Mouse (Mus musculus) monocyte, adult 2 months (primary cell): ENCODE measurements around the gene Atg4a-ps.
"Not testable (repeated sequence)": the region's sequence is repeated elsewhere in the genome, so short reads cannot be mapped to it uniquely, and the experiment has no call there.

ENCODE experiments used
- DNase-seq, 2 experiments: peaks; one replicate each; pipeline ENCODE4 v3.0.0; 2022; ENCODE audit warnings: low spot score in 2 of 2, low read depth in 1 of 2

Atg4a-ps gene

DNA sequence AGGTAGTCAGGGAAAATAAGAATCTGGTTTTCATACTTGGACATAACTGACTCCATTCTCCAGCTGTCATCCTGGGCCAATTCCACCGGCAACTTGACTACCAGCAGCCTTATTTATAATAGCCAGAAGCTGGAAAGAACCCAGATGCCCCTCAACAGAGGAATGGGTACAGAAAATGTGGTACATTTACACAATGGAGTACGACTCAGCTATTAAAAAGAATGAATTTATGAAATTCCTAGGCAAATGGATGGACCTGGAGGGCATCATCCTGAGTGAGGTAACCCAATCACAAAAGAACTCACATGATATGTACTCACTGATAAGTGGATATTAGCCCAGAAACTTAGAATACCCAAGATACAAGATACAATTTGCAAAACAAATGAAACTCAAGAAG, at the start of gene Atg4a-ps:
Atg4a-ps (minus strand) TSS at position 101 of the 400 bp plus-strand sequence.
- DNase-seq: not testable (repeated sequence)

DNA sequence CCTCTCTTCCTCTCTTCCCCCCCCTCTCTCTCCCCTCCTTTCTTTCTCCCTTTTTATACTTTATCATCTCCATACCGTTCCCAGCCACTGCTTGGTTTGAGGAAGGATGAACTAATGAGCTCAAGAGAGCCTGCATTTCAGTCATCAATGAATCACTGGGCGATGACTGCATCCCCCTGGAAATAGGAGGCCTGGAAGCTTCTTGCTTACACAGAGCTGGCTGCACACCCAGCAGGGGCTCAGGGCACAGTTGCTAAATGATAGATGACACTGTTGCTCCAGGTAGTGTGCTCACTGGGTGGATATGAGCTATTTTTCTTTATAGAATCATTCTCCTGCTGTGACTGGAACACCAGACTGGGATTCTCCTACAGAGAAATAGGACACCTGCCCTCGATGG, 49.7 kb upstream of the Atg4a-ps start:
- no peak for DNase-seq

DNA sequence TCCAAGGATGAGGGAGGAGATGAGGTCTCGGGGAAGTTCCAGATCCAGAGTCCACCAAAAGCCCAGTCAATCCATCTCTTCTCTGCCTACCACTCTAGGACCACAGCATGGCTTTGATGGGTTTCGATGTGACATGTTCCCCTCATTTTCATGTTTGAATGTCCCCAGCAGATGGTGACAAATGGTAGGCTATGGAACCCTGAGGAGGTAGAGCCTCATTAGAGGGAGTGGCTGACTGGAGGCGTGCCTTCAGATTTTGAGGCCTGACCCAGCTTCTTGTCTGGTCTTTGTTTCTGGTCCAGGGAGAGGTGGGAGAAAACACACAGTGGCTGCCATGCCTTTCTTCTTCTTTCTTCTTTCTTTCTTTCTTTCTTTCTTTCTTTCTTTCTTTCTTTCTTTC, 44.6 kb upstream of the Atg4a-ps start:
- no peak for DNase-seq

DNA sequence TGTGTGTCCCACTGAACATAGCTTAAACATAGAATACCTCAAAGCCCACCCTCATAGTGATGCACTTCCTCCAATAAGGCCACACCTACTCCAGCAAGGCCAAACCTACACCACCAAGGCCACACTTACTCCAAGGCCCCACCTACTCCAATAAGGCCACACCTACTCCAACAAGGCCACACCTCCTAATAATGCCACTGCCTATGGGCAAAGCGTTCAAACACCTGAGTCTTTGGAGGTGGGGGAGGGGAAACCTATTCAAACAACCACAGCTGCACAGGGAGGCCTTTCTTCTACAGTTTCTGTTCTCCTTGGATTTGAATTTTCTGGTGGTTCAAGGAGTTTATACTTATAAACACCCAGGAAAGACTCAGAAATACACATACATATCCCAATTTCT, 43.2 kb upstream of the Atg4a-ps start:
- no peak for DNase-seq

DNA sequence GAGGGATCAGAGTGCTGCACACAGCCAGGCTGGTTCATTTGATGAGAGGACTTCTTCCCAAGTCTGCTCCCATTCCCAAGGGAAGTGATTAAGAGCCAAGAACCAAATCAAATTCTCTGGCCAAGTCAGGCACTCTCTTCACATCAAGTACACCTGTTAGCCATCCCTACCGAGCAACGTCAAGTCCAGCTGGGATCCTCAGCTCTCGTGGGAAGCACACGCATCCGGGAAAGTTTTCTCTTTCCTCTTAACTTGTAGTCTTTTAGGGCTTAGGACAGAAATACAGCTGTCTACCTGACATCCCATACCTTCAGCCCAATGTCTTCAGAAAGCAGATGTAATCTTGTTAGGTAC, 38.1 kb upstream of the Atg4a-ps start:
- no peak for DNase-seq

DNA sequence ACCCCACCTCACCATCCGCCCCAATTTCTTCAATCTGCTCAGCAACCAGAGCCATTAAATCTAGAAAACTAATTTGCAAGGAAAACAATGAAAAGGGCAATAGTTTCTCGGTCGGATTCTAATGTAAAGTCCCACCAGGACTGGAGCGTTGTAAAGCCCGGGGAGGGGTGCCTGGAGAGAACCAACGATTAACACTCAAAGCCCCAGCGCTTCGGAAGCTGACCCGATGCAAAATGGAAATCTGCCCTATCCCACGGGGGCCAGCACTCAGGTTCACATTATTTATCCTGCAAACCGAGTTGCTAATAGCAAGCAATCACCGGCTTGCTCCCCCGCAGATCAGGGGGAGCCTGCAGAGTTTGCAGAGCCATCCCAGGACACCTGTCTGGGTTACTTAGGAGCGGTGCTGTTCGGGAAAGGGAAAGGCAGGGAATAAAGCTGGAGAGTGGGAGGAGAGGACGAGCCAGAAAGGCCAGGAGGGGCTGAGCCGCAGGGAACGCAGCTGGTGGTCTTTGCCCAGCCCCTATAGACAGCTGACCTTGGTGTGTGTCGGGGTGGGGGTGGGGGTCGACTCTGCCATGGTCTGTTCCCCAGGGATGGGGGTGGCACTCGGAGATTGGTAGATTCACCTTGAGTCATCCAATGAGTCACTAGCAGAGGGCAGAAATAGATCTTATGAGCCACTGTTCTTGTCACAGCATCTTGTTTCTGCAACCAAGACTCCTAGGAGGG, 37.5 kb upstream of the Atg4a-ps start:
- no peak for DNase-seq

DNA sequence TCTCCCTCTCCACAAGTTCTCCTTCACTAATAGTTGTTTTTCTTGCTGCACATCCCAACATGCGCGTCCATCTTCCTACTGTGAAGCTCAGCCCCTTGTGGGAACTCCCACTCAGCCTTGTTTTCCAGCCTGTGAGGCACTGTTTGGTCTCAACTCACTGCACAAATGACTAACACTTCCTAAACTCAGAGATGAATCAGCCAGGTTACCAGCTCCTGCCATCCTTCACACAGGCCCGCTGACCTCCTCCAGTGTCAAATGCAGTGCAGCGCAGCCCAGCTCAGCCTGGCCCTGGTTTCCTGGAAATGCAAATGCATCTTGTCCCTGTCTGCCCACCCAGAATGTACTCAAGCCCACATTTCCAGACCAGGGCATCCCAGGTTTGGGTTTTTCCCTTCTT, 36.6 kb upstream of the Atg4a-ps start:
- DNase-seq: no peak

DNA sequence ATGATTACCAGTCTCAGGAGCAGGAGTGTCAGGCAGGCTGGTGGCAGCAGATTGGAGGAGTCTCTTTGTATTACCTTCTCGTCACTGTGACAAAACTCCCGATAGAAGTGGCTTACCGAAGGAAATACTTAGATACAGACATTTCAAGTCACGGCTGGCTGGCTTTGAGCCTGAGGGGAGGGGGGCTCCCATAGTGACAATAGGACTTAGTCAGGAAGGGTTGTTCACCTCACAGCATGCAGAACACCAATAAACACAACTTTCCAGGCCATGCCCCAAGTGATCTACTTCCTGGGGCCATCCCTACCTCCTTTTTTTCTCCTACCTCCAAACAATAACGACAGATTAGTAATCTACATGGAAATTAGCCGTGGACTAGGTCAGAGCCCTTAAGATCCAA, 32.9 kb upstream of the Atg4a-ps start:
- no peak for DNase-seq

DNA sequence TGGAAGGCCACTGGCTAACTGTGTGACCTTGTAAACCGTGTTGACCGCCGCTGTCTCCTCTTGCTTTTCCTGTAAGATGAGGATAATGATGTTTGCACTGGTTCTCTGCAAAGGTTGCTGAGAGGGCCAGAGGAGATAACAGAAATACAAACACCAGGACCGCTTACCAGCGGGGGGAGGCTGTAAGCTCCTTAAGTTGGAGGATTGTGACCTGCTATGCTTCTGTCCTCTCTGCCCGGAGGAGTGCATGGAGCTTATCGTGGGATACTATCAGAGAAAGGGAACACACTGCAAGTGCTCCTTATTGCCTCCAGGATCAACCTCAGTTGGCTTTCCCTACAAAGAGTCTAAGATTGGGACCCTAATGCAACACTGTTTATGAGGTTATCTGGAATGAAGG, 26.8 kb upstream of the Atg4a-ps start:
- no peak for DNase-seq

DNA sequence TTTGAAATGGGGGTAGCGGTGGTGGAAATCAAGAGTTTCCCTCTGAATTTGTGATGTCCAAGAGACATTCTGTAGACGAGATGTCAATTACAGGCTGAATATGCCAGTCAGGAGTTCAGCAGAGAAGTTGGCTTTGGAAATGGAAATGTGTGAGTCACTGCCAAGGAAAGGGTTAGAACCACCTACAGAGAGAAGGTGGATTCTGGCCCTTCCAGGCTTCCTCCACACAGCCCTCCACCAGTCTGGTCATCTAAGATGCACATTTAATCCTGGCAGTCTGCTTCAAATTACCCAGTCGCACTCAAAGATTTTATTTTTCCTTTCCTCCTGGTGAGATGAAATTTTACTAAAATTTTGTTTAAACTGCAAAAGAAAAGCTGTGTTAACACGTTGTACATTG, 26.2 kb upstream of the Atg4a-ps start:
- no peak for DNase-seq

DNA sequence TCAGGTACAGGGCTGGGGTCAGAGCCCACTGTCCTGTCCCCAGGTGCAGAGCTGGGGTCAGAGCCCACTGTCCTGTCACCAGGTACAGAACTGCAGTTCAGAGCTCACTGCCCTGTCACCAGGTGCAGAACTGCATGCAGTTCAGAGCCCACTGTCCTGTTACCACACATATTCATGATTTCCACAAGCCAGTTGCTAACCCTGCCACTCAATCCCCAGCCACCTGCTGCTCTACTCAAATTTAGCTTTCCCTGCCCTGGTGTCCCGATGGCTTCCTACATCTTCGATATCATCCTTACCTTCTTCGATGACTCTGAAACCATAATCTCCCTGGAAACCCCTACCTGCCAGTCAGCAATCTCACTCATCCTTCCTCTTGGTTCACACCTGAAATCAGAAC, 17.5 kb upstream of the Atg4a-ps start:
- DNase-seq: no peak

DNA sequence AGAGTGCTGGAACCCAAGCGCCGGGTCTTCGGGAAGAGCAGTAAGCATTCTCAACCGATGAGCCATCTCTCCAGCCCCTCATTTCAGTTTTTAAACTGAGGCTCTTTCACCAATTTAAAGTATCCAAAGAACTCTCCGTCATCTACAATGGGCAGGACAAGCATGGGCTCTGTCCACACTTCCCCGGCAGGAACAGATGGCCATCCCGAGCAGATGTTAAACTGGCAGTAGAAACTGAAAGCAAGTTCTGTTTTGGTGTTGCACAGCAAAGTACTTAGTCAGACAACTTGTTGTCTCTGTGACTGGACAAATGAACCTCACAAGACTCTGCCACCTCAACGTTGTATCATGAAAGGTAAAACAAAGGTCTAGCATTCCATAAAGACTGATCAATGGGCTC, 15.8 kb upstream of the Atg4a-ps start:
- DNase-seq: no peak

DNA sequence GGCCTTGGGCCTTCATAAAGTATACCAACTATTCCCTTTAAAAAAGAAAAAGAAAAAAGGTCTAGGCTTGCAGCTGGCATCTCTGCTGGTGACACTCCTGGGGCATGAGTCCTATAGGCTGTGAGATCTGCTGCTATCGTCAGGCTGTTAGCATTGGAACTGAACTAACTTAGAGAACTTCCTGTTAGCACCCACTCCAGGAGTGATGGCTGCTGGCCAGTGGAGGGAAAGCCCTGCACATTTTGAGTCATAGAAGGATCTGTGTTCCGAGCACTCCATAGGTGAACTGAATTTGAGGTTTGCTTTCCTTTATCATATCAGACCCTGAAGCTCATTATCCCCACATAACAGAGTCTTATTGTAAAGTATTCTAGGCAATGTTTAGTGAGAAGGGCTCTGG, 14.1 kb upstream of the Atg4a-ps start:
- no peak for DNase-seq

DNA sequence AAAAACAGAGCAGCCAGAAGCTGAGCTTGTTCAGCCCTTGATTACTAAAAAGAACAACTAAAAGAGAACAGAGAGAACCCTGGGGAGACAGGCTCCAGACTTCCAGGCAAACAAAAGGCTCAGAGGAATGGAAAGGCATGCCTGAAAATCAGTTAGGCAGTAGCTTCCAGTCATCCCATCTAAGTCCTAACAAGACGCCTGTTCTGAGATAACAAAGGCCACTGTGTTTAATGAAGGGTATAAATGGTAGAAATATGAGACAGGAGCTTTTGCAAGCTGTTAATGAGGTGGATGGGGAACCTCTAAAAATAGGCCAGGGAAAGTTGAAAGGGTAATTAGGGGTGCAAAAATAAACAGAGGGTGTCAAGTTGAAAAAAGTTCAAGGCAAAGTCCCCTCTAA, 4.5 kb upstream of the Atg4a-ps start:
- DNase-seq: no peak

DNA sequence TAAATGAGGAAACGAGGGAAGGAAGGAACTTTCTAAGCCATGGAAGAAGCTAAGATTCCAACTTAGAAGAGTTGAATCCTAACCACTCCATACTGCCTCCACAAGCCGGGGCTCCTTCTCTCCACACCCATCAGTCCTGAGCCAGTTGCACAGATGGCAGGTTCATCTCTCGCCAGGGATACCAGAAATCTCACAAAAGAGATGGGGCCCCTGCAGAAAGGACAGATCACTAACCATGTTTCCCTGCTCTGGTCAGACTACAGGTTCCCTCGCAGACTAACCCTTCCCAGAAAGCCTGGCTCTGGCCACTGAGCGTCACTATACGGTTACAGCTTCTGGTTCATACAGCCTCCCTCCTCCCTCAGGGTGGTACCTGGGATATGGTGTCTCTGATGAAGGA, 3.8 kb upstream of the Atg4a-ps start:
- no peak for DNase-seq

DNA sequence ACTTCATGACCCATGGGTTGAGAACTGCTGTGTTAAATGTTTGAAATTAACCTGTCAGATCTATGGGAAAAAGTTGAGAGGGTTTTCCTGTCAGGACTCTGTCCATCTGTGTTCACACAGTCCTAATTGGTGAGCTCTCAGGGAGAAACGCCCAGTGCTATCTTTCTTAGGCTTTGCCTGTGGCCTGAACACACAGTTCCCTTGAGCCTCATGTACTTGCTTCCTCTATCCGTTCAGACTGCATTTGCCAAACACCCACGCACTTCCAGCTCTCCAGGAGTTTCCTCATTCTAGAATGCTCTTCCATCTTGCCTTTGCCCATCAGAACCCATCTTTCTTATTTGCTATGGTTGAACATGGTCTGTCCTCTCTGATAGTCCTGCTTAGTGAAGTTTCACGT, 2.6 kb upstream of the Atg4a-ps start:
- no peak for DNase-seq

DNA sequence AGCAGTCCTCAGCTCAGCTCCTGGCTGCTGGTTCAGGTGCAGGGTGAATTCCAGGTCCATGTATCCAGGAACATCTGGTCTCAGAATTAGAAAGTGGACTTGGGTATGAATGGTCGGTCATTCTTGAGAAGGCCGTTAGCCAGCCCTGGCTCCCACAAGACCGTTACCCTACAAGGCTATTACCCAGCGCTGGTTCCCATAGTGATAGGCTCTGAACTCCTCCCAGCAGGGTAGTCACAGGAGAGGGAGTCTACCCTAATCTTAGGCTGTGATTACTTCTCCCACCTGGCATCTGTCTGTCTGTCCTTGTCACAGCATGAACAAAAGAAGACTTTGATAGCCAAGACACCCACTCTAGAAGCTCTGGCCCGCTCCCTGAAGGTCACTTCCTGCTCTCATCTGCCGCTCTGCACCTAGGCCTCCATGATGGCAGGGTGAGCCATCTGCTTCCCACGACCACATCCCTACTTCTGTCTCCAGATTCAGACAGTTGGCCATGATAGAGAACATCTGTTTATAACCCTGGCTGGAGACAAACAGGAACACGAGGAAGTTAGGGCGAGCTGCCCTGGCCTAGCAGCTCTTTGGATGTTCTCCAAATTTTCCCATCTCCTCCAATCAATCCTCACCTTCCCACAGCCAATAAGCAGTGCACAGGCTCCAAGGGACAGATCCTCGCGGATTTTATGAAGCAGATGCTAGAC, 1.4 kb upstream of the Atg4a-ps start:
- no peak for DNase-seq

DNA sequence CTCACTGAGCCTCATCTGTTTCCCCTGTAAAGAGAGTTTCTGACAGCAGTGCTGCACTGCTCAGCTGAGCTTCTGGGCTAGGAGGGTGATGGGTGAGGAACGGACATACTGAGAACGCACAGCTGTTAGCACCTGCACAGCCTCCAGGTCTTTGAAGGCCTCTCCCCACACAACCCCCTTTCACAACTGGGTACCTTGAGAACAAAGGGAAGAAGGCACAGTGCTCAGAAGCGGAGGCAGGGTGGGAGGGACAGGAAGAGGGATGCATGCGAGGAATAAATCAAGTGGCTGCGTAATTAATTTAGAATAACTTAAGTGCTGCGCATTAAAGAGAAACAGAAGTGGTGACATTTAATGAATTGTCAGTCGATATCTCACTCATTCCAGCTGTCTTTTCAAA, 4.6 kb downstream of the Atg4a-ps start:
- no peak for DNase-seq

DNA sequence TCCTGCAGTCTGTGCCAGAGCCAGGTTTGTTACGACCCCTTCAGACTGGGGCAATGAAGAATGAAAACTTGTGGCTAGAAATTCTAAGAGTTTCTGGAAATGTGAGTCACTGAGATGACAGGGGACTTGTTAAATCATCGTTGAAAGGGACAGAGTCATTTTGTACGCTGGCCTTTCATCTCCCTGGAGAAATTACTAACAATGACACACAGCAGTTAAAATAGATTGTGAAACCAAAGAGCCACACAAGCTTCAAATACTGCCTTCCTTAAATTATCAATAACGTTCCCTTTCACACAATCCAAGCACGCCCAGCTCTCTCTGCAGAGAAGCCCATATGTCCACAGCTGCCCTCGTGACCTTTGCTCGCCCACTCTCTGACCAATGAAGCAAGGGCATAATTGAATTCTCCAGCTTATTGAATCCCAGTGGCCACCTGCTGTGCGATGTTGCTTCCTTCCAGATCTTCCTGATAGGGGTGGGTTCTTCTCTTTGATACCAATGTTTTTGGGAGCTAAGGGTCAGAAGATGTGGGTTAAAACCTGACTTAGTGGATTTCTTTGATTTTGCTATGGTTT, 5.6 kb downstream of the Atg4a-ps start:
- no peak for DNase-seq

DNA sequence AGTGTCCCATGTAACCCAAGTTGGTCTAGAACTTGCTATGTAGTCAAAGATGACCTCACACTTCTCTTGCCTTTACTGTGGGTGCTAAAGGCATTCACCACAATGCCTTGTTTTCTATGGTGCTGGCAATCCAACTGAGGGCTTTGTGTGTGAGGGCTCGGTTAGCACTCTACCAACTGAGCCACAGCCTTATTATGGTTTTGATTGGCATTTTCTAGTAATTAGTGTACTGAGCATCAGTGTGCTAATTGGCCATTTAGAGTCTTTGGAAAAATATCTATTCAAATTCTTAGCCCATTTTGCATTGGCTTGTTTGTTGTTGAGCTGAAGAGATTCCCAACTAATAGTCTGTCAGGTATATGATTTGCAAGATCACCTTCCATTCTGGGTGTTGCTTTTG, 8.2 kb downstream of the Atg4a-ps start:
- DNase-seq: no peak

DNA sequence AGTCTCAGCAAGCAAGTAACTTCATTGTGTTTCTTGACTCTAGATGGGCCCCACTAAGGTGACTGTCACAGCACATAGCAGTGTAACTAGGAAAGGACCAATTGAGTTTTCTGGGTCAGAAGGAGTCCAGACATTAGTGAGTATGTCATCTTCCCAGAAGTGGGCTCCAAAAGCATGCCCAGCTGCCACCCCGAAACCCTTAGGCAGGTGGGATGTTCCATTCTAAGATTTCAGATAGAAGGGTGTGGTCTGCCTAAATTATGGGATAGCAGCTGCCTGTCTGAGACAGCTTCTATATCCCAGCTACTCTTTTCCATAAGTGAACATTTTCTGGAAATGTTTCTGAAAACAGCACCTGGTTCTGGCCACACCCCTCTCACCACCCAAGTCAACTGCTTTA, 11.6 kb downstream of the Atg4a-ps start:
- no peak for DNase-seq

DNA sequence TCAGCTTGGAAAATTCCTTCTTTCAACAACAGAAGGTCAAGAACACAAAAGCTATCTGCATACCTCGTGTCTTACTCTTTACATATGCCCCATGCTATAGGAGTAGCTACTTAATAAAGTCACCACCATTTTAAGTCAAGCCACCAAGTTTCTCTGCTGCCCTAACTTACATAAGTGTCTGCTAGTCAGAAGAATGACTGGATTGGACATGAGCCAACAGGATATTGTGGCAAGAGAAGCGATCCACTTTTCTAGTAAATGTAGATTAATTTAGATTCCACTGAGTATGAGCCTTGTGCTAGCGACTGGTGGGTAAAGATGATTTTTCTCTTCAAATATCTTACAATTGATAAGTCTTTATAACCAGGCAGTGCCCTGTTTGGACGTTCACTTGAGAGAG, 12.0 kb downstream of the Atg4a-ps start:
- DNase-seq: no peak

DNA sequence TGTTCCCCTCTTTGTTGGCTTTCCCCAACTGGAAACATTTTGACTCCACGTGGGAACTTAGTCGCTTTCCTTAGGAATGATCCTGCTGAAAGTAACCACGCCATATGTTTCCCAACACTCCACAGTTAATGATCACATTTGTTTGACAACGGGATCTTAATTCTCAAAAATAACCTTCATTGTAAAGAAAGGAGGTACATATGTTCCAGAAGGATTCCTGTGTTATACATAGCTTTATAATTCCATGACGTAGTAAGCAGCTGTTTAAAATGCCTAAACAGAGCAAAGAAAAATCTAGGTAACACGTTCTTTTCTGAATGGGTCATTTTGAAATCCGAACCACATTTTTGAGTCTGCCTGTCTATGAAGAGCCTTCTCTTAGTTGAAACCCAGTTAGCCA, 12.7 kb downstream of the Atg4a-ps start:
- DNase-seq: no peak
